Mouse (Mus musculus) liver, embryonic 18 days (tissue): ENCODE data around the gene Nfyc. TPM values are rescaled to one million over a fixed set of nuclear protein-coding genes. Genes with fewer than 3 reads are reported as not detected.

Experiments used
- polyA plus RNA-seq: library from polyadenylated mRNA; depleted of rRNA; stranded (reverse); fragments of >200 nt; gene quantifications from 2 replicates; pipeline ENCODE4 v1.2.3, GENCODE M21; 2012; rRNA removed

The Nfyc gene
- polyA plus RNA-seq, result 47.4 and 49.8 TPM in 2 replicates

GRCm38 (mm10) chr4:120831472-120831871 is at the start of gene Nfyc:
TSS of gene Nfyc (minus strand) at chr4:120831572.

DNA sequence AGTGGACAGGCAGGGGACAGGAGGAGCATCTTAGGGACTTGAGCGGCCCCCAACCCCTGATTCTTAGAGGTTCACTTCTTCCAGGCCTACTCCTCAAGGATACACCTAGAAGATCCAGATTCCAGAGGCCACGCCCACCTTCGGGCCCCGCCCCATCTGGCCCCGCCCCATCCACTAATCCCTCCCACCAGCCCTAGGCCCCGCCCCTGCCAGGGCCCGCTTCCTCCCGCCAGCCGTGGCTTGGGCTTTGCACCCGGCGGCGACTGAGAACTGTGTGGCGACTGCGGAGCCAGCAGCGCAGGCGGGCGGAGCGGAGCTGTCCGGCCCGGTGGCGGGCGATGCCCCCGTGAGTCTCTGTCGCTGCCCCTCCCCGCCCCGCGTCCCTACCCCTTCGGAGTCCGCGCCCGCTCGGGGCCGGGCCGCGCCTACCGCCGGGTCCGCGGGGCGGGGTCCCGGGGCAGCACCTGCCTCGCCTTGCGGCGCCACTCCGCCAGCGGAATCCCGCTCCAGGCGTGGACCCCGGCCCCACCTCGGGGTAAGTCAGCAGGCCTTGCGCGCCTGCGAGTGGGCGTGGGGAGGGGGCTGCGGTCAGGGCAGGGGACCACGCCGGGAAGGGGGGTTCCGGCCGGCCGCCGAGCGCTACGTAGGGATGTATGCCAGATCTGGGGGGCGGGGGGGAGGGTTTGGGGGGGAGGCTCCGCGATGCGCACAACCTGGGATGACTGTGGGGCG is 23.4 kb upstream of the Nfyc start, which contains the start of gene Rims3:
Gene Rims3, plus strand, starts transcription at position 229 of the 732 bp plus-strand sequence.

GRCm38 (mm10) chr4:120747941-120748866 is 83.2 kb downstream of the Nfyc start, which contains the start of gene Kcnq4:
TSS of gene Kcnq4 (minus strand) at chr4:120748612.

Other genes starting within 250 kb of the Nfyc start
- 0.25 and 0.44 TPM in 2 replicates for gene Gm8439, start 242.8 kb downstream of the Nfyc start, polyA plus RNA-seq
- 18.9 and 24.1 TPM in 2 replicates for gene Cited4, start 165.0 kb downstream of the Nfyc start, polyA plus RNA-seq
- 0.22 and 0.32 TPM in 2 replicates for gene Kcnq4, start 83.0 kb downstream of the Nfyc start, polyA plus RNA-seq
- 0.16 and 0.17 TPM in 2 replicates for gene Rims3, start 23.2 kb upstream of the Nfyc start, polyA plus RNA-seq
- gene Exo5, start 93.4 kb upstream of the Nfyc start, polyA plus RNA-seq, result 4.5 and 4.9 TPM in 2 replicates
- 1.1 TPM in 2 replicates for gene Zfp69, start 120.1 kb upstream of the Nfyc start, polyA plus RNA-seq
- gene Smap2, start 185.7 kb upstream of the Nfyc start, polyA plus RNA-seq, result 12.5 and 14.8 TPM in 2 replicates
- gene Col9a2, start 207.8 kb upstream of the Nfyc start, polyA plus RNA-seq, result 0.43 and 0.70 TPM in 2 replicates